Comparison of ENCODE assay signal across 8 mouse cellular contexts in the genomic region with DNA sequence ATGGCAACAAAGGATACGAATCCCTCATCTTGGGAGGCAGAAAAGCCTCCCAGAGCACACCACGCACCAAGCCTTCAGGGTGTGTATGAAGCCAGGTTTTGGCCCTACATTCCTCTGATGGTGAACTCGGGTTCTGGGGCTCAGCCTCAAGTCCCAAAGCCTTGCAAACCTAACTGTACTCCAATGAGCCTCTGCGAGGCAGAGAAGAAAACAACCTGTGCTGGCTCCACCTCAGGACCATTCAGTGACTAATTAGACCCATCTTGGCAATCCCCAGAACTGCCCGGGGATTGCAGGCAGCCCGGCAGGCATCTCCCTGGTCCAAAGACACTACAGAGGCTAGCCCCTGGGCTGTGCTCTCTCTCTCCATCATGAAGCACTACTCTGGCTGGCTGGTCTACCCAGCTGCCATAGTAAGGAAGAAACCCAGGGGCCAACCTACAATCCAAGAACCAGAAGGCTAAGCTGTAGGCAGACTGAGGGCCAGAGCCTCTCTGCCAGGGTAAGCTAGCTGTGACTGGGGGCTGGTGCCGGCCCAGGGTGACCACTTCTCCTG. TPM values are rescaled to one million over a fixed set of nuclear protein-coding genes. Genes with fewer than 3 reads are reported as not detected.
DNase-seq lines count a peak whose midpoint lies in the region; ATAC-seq and TF ChIP-seq lines count a peak whose summit lies in the region.

No protein-coding gene starts in this region.

- no peaks in the 10 kb centered on the region for H3K27me3 ChIP-seq in forebrain, embryonic 14.5 days (replicated peaks; ENCODE audit: control insufficient read depth, insufficient read depth, low read length)
- H3K27me3 ChIP-seq in liver, embryonic 14.5 days (ENCODE audit: control insufficient read depth, insufficient read depth, low read length), result no peaks in the 10 kb centered on the region

- no peaks in the 10 kb centered on the region for H3K9me3 ChIP-seq in forebrain, embryonic 14.5 days (replicated peaks; ENCODE audit: control insufficient read depth, low read length)
- no peaks in the 10 kb centered on the region for H3K9me3 ChIP-seq in liver, embryonic 14.5 days (ENCODE audit: control insufficient read depth, low read length)

- H3K9ac ChIP-seq in forebrain, embryonic 14.5 days (ENCODE audit: low read length), result peak overlapping the region; percentile 29; the same call in 1 of the 2 replicates
- no peak overlapping the region for H3K9ac ChIP-seq in liver, embryonic 14.5 days (replicated peaks)

- TF ChIP-seq EP300 in liver, embryonic 14.5 days (IDR thresholded peaks at IDR 0.05; ENCODE audit: low read depth), result no peak

- no peak overlapping the region for H3K4me3 ChIP-seq in forebrain, embryonic 14.5 days (ENCODE audit: low read depth, low read length)
- no peak overlapping the region for H3K4me3 ChIP-seq in liver, embryonic 14.5 days (ENCODE audit: insufficient read depth in 1 of 2, low read depth in 2 of 2, low read length in 2 of 2)

- 0 out of 2 replicates have a peak, but pooled peaks have one; percentile 4 for ATAC-seq in forebrain, embryonic 14.5 days
- ATAC-seq in liver, embryonic 14.5 days (ENCODE audit: insufficient read depth), result no peak
- ATAC-seq in inflammation-experienced regulatory T-cells, adult 6 months, result no peak
- ATAC-seq in megakaryocyte-erythroid progenitor cell, adult 5-6 weeks (replicated peaks; ENCODE audit: low FRiP score, low TSS enrichment, poor library complexity, severe bottlenecking), result no peak

- H3K36me3 ChIP-seq in forebrain, embryonic 14.5 days (ENCODE audit: control insufficient read depth, insufficient read depth, low read length), result no peaks in the 10 kb centered on the region
- H3K36me3 ChIP-seq in liver, embryonic 14.5 days (replicated peaks; ENCODE audit: control insufficient read depth, insufficient read depth, low read depth), result no peaks in the 10 kb centered on the region

- DNase-seq in heart, adult 11 months, result peak; percentile 91
- no peak for DNase-seq in heart, adult 18-20 months
- DNase-seq in B cell, adult 2 months, result peak; percentile 27 to 31
- DNase-seq in forebrain, embryonic 14.5 days (ENCODE audit: low spot score), result no peak
- DNase-seq in liver, embryonic 14.5 days (ENCODE audit: low read depth in 3 of 3, low spot score in 3 of 3), result no peak
- DNase-seq in urinary bladder, adult 2 months (ENCODE audit: low spot score), result no peak

- TF ChIP-seq CTCF in liver, embryonic 14.5 days (IDR thresholded peaks at IDR 0.05; ENCODE audit: low read depth), result no peak

- H3K4me1 ChIP-seq in forebrain, embryonic 14.5 days (ENCODE audit: control insufficient read depth, insufficient read depth, low read length), result peaks cover 43% of the 10 kb centered on the region
- H3K4me1 ChIP-seq in liver, embryonic 14.5 days (replicated peaks; ENCODE audit: control insufficient read depth in 2 of 2, insufficient read depth in 2 of 2, low read length in 1 of 2), result peaks cover 7 to 38% of the 10 kb centered on the region in 2 experiments; a peak in 3 of 4 replicates

- WGBS in forebrain, embryonic 14.5 days, result 10% methylated on average over 7 of the region's 7 CpGs
- 35% methylated on average over 7 of the region's 7 CpGs for WGBS in liver, embryonic 14.5 days (ENCODE audit: insufficient replicate concordance)

- no peak overlapping the region; the same call in 1 of the 2 replicates for H3K4me2 ChIP-seq in forebrain, embryonic 14.5 days (ENCODE audit: low read length)
- peak overlapping the region; percentile 31 for H3K4me2 ChIP-seq in liver, embryonic 14.5 days (ENCODE audit: low read depth)

- peak overlapping the region; percentile 80 for H3K27ac ChIP-seq in forebrain, embryonic 14.5 days (ENCODE audit: low read depth, low read length)
- H3K27ac ChIP-seq in liver, embryonic 14.5 days, result no peak overlapping the region

RNA-seq across cellular contexts. Expression of gene Vav2, which starts 14.5 kb away (rescaled TPM):
- total RNA-seq in heart, adult 18-20 months (2021), result 10 to 100 TPM; 10.2 to 13.1 TPM
- 7.4 and 8.9 TPM in 2 replicates for polyA plus RNA-seq in forebrain, embryonic 14.5 days (2014; fragmentation: Nextera tagmentation; extraction: Ambion mirVana)
- polyA plus RNA-seq in liver, embryonic 14.5 days (2012; rRNA removed), result 5.2 and 5.8 TPM in 2 replicates
- 2.8 and 3.0 TPM in 2 replicates for polyA plus RNA-seq in liver, embryonic 14.5 days (2014; fragmentation: Nextera tagmentation; extraction: Ambion mirVana)
- polyA plus RNA-seq in inflammation-experienced regulatory T-cells, adult 6 months (2017; shearing (Covaris generic)), result 1 to 10 TPM; 3.8 to 7.1 (median 7.0) TPM
- total RNA-seq in megakaryocyte-erythroid progenitor cell, adult 5-6 weeks (2014; fragmentation: Nextera tagmentation), result 9.0 and 15.9 TPM in 2 replicates
- total RNA-seq in megakaryocyte-erythroid progenitor cell, adult 5-6 weeks (2017), result 5.0 and 7.5 TPM in 2 replicates
- polyA plus RNA-seq in urinary bladder, adult 2 months (2012; rRNA removed), result 24.7 and 25.8 TPM in 2 replicates

RNA-seq across cellular contexts. Expression of gene Brd3os, which starts 29.8 kb away (rescaled TPM):
- total RNA-seq in heart, adult 18-20 months (2021), result 1 to 10 TPM; 1.4 to 1.8 TPM
- polyA plus RNA-seq in forebrain, embryonic 14.5 days (2014; fragmentation: Nextera tagmentation; extraction: Ambion mirVana), result 34.3 and 38.1 TPM in 2 replicates
- 0.29 and 0.39 TPM in 2 replicates for polyA plus RNA-seq in liver, embryonic 14.5 days (2012; rRNA removed)
- polyA plus RNA-seq in liver, embryonic 14.5 days (2014; fragmentation: Nextera tagmentation; extraction: Ambion mirVana), result 0.33 and 0.44 TPM in 2 replicates
- not detected for polyA plus RNA-seq in inflammation-experienced regulatory T-cells, adult 6 months (2017; shearing (Covaris generic))
- total RNA-seq in megakaryocyte-erythroid progenitor cell, adult 5-6 weeks (2014; fragmentation: Nextera tagmentation), result not detected in 2 replicates
- 0.52 TPM in 1 of 2 replicates, not detected in the other for total RNA-seq in megakaryocyte-erythroid progenitor cell, adult 5-6 weeks (2017)
- 8.0 and 10.2 TPM in 2 replicates for polyA plus RNA-seq in urinary bladder, adult 2 months (2012; rRNA removed)

Comparison
In these comparisons a context has a peak if more than half of its experiments do, and no peak if none do; other contexts are left out.
1. DNase-seq: peak in heart, adult 11 months (single experiment) and B cell, adult 2 months (2 of 2); none in heart, adult 18-20 months (0 of 2), forebrain, embryonic 14.5 days (single experiment), liver, embryonic 14.5 days (0 of 3) and urinary bladder, adult 2 months (single experiment).